Mouse (Mus musculus): ENCODE measurements around the gene Mfsd2a.

- TF ChIP-seq TCF12 (IDR thresholded peaks at IDR 0.05; ENCODE audit: insufficient read depth, poor library complexity, severe bottlenecking) (no peak), POLR2AphosphoS2 (IDR thresholded peaks at IDR 0.05; ENCODE audit: insufficient read length, low read depth) (no peak), USF1 (IDR thresholded peaks at IDR 0.05; ENCODE audit: low read depth) (no peak), MAX (IDR thresholded peaks at IDR 0.05; ENCODE audit: low read depth) (no peak)
These were observed 57.3 kb downstream of the Mfsd2a start for GRCm38 (mm10) chr4:122903709-122904108.

Data from myocyte (in vitro differentiated cells).